Mouse (Mus musculus): ENCODE measurements around the gene Ptges. TPM values are rescaled to one million over a fixed set of nuclear protein-coding genes. Genes with fewer than 3 reads are reported as not detected.

The Ptges gene
- polyA plus RNA-seq, 1 experiment = 3.9 TPM

- TF ChIP-seq CTCF (IDR thresholded peaks at IDR 0.05; ENCODE audit: control insufficient read depth, insufficient read depth, insufficient replicate concordance, low read depth, low read length) (no peak), POLR2A (IDR thresholded peaks at IDR 0.05; ENCODE audit: control insufficient read depth, low read depth, low read length) (no peak)
- no peak overlapping the region for H3K27ac ChIP-seq (ENCODE audit: control insufficient read depth, insufficient read depth, low read depth, low read length)
- H3K4me1 ChIP-seq (ENCODE audit: control insufficient read depth, insufficient read depth, low read length) = no peaks in the 10 kb centered on the region
- no peaks in the 10 kb centered on the region for H3K27me3 ChIP-seq (ENCODE audit: control insufficient read depth, insufficient read depth, low read length)
- H3K4me3 ChIP-seq (ENCODE audit: control insufficient read depth, low read depth, low read length) = no peak overlapping the region
- no peaks in the 10 kb centered on the region for H3K36me3 ChIP-seq (ENCODE audit: control insufficient read depth, insufficient read depth, low read length)
Observed at GRCm38 (mm10) chr2:30881215-30881614, 48.4 kb downstream of the Ptges start.

DNA sequence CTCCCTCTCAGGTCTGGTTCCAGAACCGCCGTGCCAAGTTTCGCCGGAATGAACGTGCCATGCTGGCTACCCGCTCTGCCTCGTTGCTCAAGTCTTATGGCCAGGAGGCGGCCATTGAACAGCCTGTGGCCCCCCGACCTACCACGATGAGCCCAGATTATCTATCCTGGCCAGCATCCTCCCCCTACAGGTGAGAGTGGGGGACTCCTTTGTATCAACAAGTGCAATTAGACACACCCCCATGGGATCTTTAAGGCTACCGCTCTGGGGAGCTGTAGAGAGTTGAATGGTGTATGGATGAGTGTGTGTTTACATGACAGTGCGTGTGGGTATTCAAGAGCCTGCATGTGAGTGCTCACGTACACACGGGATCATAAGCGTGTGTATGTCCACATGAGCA, 50.2 kb downstream of the Ptges start:
- no peak overlapping the region for H3K4me3 ChIP-seq (ENCODE audit: control insufficient read depth, low read depth, low read length)
- TF ChIP-seq CTCF (IDR thresholded peaks at IDR 0.05; ENCODE audit: control insufficient read depth, insufficient read depth, insufficient replicate concordance, low read depth, low read length) (no peak), POLR2A (IDR thresholded peaks at IDR 0.05; ENCODE audit: control insufficient read depth, low read depth, low read length) (no peak)
- no peak overlapping the region for H3K27ac ChIP-seq (ENCODE audit: control insufficient read depth, insufficient read depth, low read depth, low read length)
- H3K36me3 ChIP-seq (ENCODE audit: control insufficient read depth, insufficient read depth, low read length) = no peaks in the 10 kb centered on the region
- H3K27me3 ChIP-seq (ENCODE audit: control insufficient read depth, insufficient read depth, low read length) = no peaks in the 10 kb centered on the region
- no peaks in the 10 kb centered on the region for H3K4me1 ChIP-seq (ENCODE audit: control insufficient read depth, insufficient read depth, low read length)

DNA sequence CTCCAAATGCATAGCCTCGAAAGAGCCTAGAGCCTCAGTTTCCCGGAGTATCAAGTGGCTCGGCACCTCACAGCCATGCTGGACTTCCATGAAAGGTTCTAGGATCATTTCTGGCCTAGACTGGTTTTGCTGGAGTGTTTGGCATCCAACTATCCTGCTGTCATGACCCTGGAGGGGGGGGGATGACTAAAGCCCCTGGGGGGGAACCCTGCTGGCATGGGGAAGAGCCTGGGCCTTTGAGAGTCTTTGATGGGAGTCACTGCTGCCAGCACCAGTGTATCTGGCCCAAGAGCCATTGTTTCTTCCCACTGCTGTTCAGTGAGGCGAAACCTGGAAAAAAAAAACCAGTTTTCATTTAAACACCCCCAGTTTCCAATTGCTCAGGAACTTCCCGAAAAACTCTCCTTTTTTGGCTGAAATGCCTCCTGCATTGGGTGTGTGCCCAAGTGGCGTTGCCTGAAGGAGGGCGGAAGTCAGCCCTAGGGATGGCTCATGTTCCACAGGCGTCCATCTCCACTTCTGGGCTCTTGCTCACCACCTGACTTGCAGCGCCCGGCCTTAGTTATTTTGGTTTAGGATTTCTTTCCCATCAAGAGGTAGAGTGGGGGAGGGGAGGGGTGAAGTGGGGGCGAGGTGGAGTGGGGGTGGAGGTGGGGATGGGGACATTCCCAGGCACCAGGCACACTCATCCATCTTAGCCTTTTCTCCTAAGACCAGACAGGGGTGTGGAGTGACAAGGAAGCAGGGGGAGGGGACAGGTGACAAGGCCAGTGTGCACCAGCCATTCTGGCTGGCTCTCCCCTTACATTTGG, 53.8 kb downstream of the Ptges start:
- Histone ChIP-seq H3K4me3 (ENCODE audit: control insufficient read depth, low read depth, low read length) (no peak overlapping the region), H3K27ac (ENCODE audit: control insufficient read depth, insufficient read depth, low read depth, low read length) (no peak overlapping the region), H3K27me3 (ENCODE audit: control insufficient read depth, insufficient read depth, low read length) (no peaks in the 10 kb centered on the region), H3K36me3 (ENCODE audit: control insufficient read depth, insufficient read depth, low read length) (no peaks in the 10 kb centered on the region), H3K4me1 (ENCODE audit: control insufficient read depth, insufficient read depth, low read length) (no peaks in the 10 kb centered on the region)
- TF ChIP-seq POLR2A (IDR thresholded peaks at IDR 0.05; ENCODE audit: control insufficient read depth, low read depth, low read length) (no peak), CTCF (IDR thresholded peaks at IDR 0.05; ENCODE audit: control insufficient read depth, insufficient read depth, insufficient replicate concordance, low read depth, low read length) (no peak)

DNA sequence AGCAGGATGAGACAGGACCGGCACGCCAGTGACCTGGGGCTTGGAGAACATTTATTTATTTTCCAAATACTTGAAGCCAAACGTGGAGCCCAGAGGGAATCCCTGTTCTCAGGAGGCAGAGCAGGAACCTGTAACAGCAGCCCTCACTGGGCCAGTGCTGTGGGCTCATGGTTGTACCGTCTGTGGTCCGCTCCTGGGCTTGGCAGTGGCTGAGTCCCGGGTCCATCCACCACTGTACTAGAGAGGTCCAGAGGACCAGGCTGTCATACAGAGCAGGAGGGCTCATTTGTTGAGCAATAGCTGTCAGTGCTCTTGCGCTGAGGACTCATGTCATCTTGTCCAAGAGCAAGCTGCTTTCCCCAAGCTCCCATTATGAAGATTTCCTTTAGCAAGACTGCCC, 54.6 kb downstream of the Ptges start:
- Histone ChIP-seq H3K27me3 (ENCODE audit: control insufficient read depth, insufficient read depth, low read length) (no peaks in the 10 kb centered on the region), H3K36me3 (ENCODE audit: control insufficient read depth, insufficient read depth, low read length) (no peaks in the 10 kb centered on the region), H3K4me1 (ENCODE audit: control insufficient read depth, insufficient read depth, low read length) (no peaks in the 10 kb centered on the region), H3K4me3 (ENCODE audit: control insufficient read depth, low read depth, low read length) (no peak overlapping the region), H3K27ac (ENCODE audit: control insufficient read depth, insufficient read depth, low read depth, low read length) (no peak overlapping the region)
- TF ChIP-seq CTCF (IDR thresholded peaks at IDR 0.05; ENCODE audit: control insufficient read depth, insufficient read depth, insufficient replicate concordance, low read depth, low read length) = no peak
- TF ChIP-seq POLR2A (IDR thresholded peaks at IDR 0.05; ENCODE audit: control insufficient read depth, low read depth, low read length) = no peak

DNA sequence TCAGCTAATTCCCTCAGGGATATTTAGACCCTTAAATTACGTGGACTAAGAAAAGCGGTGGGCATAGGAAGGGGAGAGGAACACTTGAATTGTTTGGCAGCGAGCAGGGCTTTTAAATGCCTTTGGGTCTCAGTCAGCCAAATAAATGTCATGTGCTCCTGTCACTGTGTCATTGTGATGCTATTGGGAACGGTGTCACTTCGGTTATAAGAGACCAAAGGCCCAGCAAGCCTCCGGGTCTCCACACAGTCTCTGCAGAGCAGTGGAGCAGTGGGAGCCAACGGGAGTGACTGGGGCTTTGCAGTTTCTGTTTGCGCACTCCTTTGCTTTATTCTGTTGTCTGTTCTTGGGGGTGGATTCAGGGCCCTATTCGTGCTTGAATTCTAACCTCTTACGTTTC, 55.2 kb downstream of the Ptges start:
- Histone ChIP-seq H3K27ac (ENCODE audit: control insufficient read depth, insufficient read depth, low read depth, low read length) (no peak overlapping the region), H3K4me1 (ENCODE audit: control insufficient read depth, insufficient read depth, low read length) (no peaks in the 10 kb centered on the region), H3K27me3 (ENCODE audit: control insufficient read depth, insufficient read depth, low read length) (no peaks in the 10 kb centered on the region), H3K36me3 (ENCODE audit: control insufficient read depth, insufficient read depth, low read length) (no peaks in the 10 kb centered on the region), H3K4me3 (ENCODE audit: control insufficient read depth, low read depth, low read length) (no peak overlapping the region)
- no peak for TF ChIP-seq CTCF (IDR thresholded peaks at IDR 0.05; ENCODE audit: control insufficient read depth, insufficient read depth, insufficient replicate concordance, low read depth, low read length)
- no peak for TF ChIP-seq POLR2A (IDR thresholded peaks at IDR 0.05; ENCODE audit: control insufficient read depth, low read depth, low read length)

DNA sequence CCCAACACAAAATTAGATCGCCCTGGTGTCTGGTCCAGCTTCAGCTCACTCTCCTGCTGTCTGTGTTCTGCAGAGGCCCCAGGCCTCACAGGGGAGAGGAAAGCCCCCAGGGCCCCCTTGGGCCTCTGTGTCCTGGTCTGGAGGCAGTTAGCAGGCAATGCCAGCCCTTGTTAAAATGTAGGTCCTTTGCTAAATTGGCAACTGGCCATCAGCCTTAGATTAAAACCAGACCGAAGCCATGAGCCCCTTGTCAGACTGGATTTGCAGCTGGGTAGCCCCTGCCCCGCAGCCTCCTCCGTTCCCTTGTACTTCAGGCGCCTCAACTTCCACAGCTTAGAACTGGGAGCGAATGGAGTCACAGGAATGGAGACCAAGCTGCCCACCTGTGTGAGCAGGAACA, 57.0 kb downstream of the Ptges start:
- no peak for TF ChIP-seq POLR2A (IDR thresholded peaks at IDR 0.05; ENCODE audit: control insufficient read depth, low read depth, low read length)
- no peak for TF ChIP-seq CTCF (IDR thresholded peaks at IDR 0.05; ENCODE audit: control insufficient read depth, insufficient read depth, insufficient replicate concordance, low read depth, low read length)
- H3K4me1 ChIP-seq (ENCODE audit: control insufficient read depth, insufficient read depth, low read length) = no peaks in the 10 kb centered on the region
- H3K27ac ChIP-seq (ENCODE audit: control insufficient read depth, insufficient read depth, low read depth, low read length) = no peak overlapping the region
- H3K27me3 ChIP-seq (ENCODE audit: control insufficient read depth, insufficient read depth, low read length) = no peaks in the 10 kb centered on the region
- no peaks in the 10 kb centered on the region for H3K36me3 ChIP-seq (ENCODE audit: control insufficient read depth, insufficient read depth, low read length)
- H3K4me3 ChIP-seq (ENCODE audit: control insufficient read depth, low read depth, low read length) = no peak overlapping the region

GRCm38 (mm10) chr2:30870863-30871262, 58.8 kb downstream of the Ptges start:
- Histone ChIP-seq H3K27me3 (ENCODE audit: control insufficient read depth, insufficient read depth, low read length) (no peaks in the 10 kb centered on the region), H3K4me3 (ENCODE audit: control insufficient read depth, low read depth, low read length) (no peak overlapping the region), H3K4me1 (ENCODE audit: control insufficient read depth, insufficient read depth, low read length) (no peaks in the 10 kb centered on the region), H3K36me3 (ENCODE audit: control insufficient read depth, insufficient read depth, low read length) (no peaks in the 10 kb centered on the region), H3K27ac (ENCODE audit: control insufficient read depth, insufficient read depth, low read depth, low read length) (no peak overlapping the region)
- TF ChIP-seq CTCF (IDR thresholded peaks at IDR 0.05; ENCODE audit: control insufficient read depth, insufficient read depth, insufficient replicate concordance, low read depth, low read length) (no peak), POLR2A (IDR thresholded peaks at IDR 0.05; ENCODE audit: control insufficient read depth, low read depth, low read length) (no peak)

All from testis, adult 2 months (tissue).